Mouse (Mus musculus) midbrain, embryonic 10.5 days (tissue): ENCODE results near the gene Cfap77. TPM values are rescaled to one million over a fixed set of nuclear protein-coding genes. Genes with fewer than 3 reads are reported as not detected.

Source experiments
- DNase-seq: peaks from one replicate; pipeline ENCODE4 v3.0.0-alpha.2; 2017; ENCODE audit warnings: low spot score
- H3K27ac ChIP-seq: fragments of 300-500 bp; sonication (generic); replicated peaks from 2 replicates; pipeline ENCODE4 v1.5.1; 2016; ENCODE audit warnings: mild to moderate bottlenecking
- H3K27me3 ChIP-seq: fragments of 300-500 bp; sonication (generic); 2 replicates; pipeline ENCODE4 v1.6.1; 2016; ENCODE audit warnings: low read depth, mild to moderate bottlenecking; ENCODE audit not compliant: poor library complexity, severe bottlenecking
- H3K36me3 ChIP-seq: fragments of 300-500 bp; sonication (generic); 2 replicates; pipeline ENCODE4 v1.6.1; 2016; ENCODE audit warnings: mild to moderate bottlenecking, moderate library complexity
- H3K4me1 ChIP-seq: fragments of 300-500 bp; sonication (generic); 2 replicates; pipeline ENCODE4 v1.6.1; 2016
- H3K4me3 ChIP-seq: fragments of 300-500 bp; sonication (generic); 2 replicates; pipeline ENCODE4 v1.5.1; 2016; ENCODE audit warnings: mild to moderate bottlenecking, moderate library complexity
- H3K9me3 ChIP-seq: fragments of 300-500 bp; sonication (generic); replicated peaks from 2 replicates; pipeline ENCODE4 v1.6.1; 2016; ENCODE audit warnings: mild to moderate bottlenecking
- WGBS: fragments of 180-500 bp; shearing (Covaris S2); methylation state at CpG from one replicate; pipeline ENCODE4 v1.1.7; 2016; 5-methylcytosine and 5-hydroxymethylcytosine counted together
- polyA plus RNA-seq: library from polyadenylated mRNA; unstranded; fragments of >200 nt; fragmentation: Nextera tagmentation; extraction: Ambion mirVana; gene quantifications from 2 replicates; pipeline ENCODE4 v1.2.1, GENCODE M21; 2016

Gene Cfap77
- polyA plus RNA-seq, 1 experiment from 2014 or later, result 2.4 TPM

- H3K27ac ChIP-seq, result peak overlapping the region; percentile 84
- H3K4me3 ChIP-seq, result peak overlapping the region; percentile 53
- no peaks in the 10 kb centered on the region for H3K9me3 ChIP-seq
- H3K4me1 ChIP-seq, result peaks cover 62% of the 10 kb centered on the region
- H3K27me3 ChIP-seq, result peaks cover 100% of the 10 kb centered on the region
- peak; percentile 48 for DNase-seq
- WGBS, result under 1% methylated on average over 4 of the region's 4 CpGs
- no peaks in the 10 kb centered on the region for H3K36me3 ChIP-seq
Measured at GRCm38 (mm10) chr2:28912961-28913360, 141.9 kb downstream of the Cfap77 start.

GRCm38 (mm10) chr2:28912039-28912700 lies 142.7 kb downstream of the Cfap77 start:
- peak; percentile 59 for DNase-seq
- H3K27me3 ChIP-seq, result peaks cover 100% of the 10 kb centered on the region
- peaks cover 62% of the 10 kb centered on the region for H3K4me1 ChIP-seq
- peak overlapping the region; percentile 53 for H3K4me3 ChIP-seq
- no peaks in the 10 kb centered on the region for H3K9me3 ChIP-seq
- peak overlapping the region; percentile 84 for H3K27ac ChIP-seq
- under 1% methylated on average over 33 of the region's 33 CpGs for WGBS
- no peaks in the 10 kb centered on the region for H3K36me3 ChIP-seq

- DNase-seq, result peak; percentile 54
- WGBS, result under 1% methylated on average over 44 of the region's 44 CpGs
- peak overlapping the region; percentile 84 for H3K27ac ChIP-seq
- peaks cover 64% of the 10 kb centered on the region for H3K4me1 ChIP-seq
- H3K36me3 ChIP-seq, result no peaks in the 10 kb centered on the region
- no peaks in the 10 kb centered on the region for H3K9me3 ChIP-seq
- H3K4me3 ChIP-seq, result peak overlapping the region; percentile 53
- H3K27me3 ChIP-seq, result peaks cover 100% of the 10 kb centered on the region
Measured at GRCm38 (mm10) chr2:28911331-28912038, 143.4 kb downstream of the Cfap77 start.

GRCm38 (mm10) chr2:28910877-28911276 lies 144.0 kb downstream of the Cfap77 start:
- WGBS, result 0% methylated on average over 3 of the region's 3 CpGs

GRCm38 (mm10) chr2:28909818-28910710 lies 144.8 kb downstream of the Cfap77 start:
- Histone ChIP-seq H3K4me1 (peaks cover 65% of the 10 kb centered on the region), H3K27ac (peak overlapping the region; percentile 84), H3K4me3 (peak overlapping the region; percentile 53), H3K9me3 (no peaks in the 10 kb centered on the region), H3K36me3 (0 out of 2 replicates have a peak, but pooled peaks cover 3% of the 10 kb centered on the region), H3K27me3 (peaks cover 100% of the 10 kb centered on the region)
- 6% methylated on average over 25 of the region's 25 CpGs for WGBS
- DNase-seq, result peak; percentile 24

More at GRCm38 (mm10) chr2:28910877-28911276, 144.0 kb downstream of the Cfap77 start:
- H3K4me1 ChIP-seq, result peaks cover 65% of the 10 kb centered on the region
- H3K9me3 ChIP-seq, result no peaks in the 10 kb centered on the region
- no peaks in the 10 kb centered on the region for H3K36me3 ChIP-seq
- peak overlapping the region; percentile 84 for H3K27ac ChIP-seq
- H3K4me3 ChIP-seq, result peak overlapping the region; percentile 53
- peaks cover 100% of the 10 kb centered on the region for H3K27me3 ChIP-seq
- DNase-seq, result peak; percentile 47

GRCm38 (mm10) chr2:28909186-28909817 lies 145.6 kb downstream of the Cfap77 start:
- peak overlapping the region; percentile 53 for H3K4me3 ChIP-seq
- H3K27ac ChIP-seq, result peak overlapping the region; percentile 84
- 0 out of 2 replicates have a peak, but pooled peaks cover 9% of the 10 kb centered on the region for H3K36me3 ChIP-seq
- no peaks in the 10 kb centered on the region for H3K9me3 ChIP-seq
- H3K4me1 ChIP-seq, result peaks cover 72% of the 10 kb centered on the region
- WGBS, result under 1% methylated on average over 41 of the region's 41 CpGs
- peak; percentile 47 for DNase-seq
- peaks cover 100% of the 10 kb centered on the region for H3K27me3 ChIP-seq

GRCm38 (mm10) chr2:28908389-28909153 lies 146.3 kb downstream of the Cfap77 start:
- peak overlapping the region; percentile 84 for H3K27ac ChIP-seq
- DNase-seq, result peak; percentile 77

GRCm38 (mm10) chr2:28907691-28908388 lies 147.0 kb downstream of the Cfap77 start:
- DNase-seq, result peak; percentile 37
- WGBS, result under 1% methylated on average over 10 of the region's 10 CpGs
- Histone ChIP-seq H3K4me3 (peak overlapping the region; percentile 53), H3K27ac (peak overlapping the region; percentile 84), H3K36me3 (peaks cover 12% of the 10 kb centered on the region), H3K27me3 (peaks cover 100% of the 10 kb centered on the region), H3K9me3 (no peaks in the 10 kb centered on the region), H3K4me1 (peaks cover 80% of the 10 kb centered on the region)

More at GRCm38 (mm10) chr2:28908389-28909153, 146.3 kb downstream of the Cfap77 start:
- WGBS, result under 1% methylated on average over 39 of the region's 39 CpGs
- Histone ChIP-seq H3K9me3 (no peaks in the 10 kb centered on the region), H3K36me3 (0 out of 2 replicates have a peak, but pooled peaks cover 9% of the 10 kb centered on the region), H3K4me3 (peak overlapping the region; percentile 53), H3K4me1 (peaks cover 79% of the 10 kb centered on the region), H3K27me3 (peaks cover 100% of the 10 kb centered on the region)

- peaks cover 61% of the 10 kb centered on the region for H3K4me1 ChIP-seq
- H3K27me3 ChIP-seq, result peaks cover 100% of the 10 kb centered on the region
- H3K36me3 ChIP-seq, result peaks cover 28% of the 10 kb centered on the region
- H3K9me3 ChIP-seq, result no peaks in the 10 kb centered on the region
- no peak overlapping the region for H3K27ac ChIP-seq
- 44% methylated on average over 4 of the region's 4 CpGs for WGBS
- DNase-seq, result peak; percentile 58
- no peak overlapping the region for H3K4me3 ChIP-seq
Measured at GRCm38 (mm10) chr2:28905561-28905960, 149.3 kb downstream of the Cfap77 start.

GRCm38 (mm10) chr2:28904786-28905185 lies 150.1 kb downstream of the Cfap77 start:
- H3K4me1 ChIP-seq, result peaks cover 61% of the 10 kb centered on the region
- 0 out of 2 replicates have a peak overlapping the region, but pooled peaks have one; percentile 20 for H3K27ac ChIP-seq
- peaks cover 100% of the 10 kb centered on the region for H3K27me3 ChIP-seq
- H3K36me3 ChIP-seq, result peaks cover 35% of the 10 kb centered on the region
- no peak for DNase-seq
- no peak overlapping the region for H3K4me3 ChIP-seq
- 69% methylated on average over 9 of the region's 9 CpGs for WGBS
- no peaks in the 10 kb centered on the region for H3K9me3 ChIP-seq

GRCm38 (mm10) chr2:28903871-28904270 lies 151.0 kb downstream of the Cfap77 start:
- Histone ChIP-seq H3K4me3 (no peak overlapping the region), H3K36me3 (peaks cover 43% of the 10 kb centered on the region), H3K4me1 (peaks cover 53% of the 10 kb centered on the region), H3K27me3 (peaks cover 100% of the 10 kb centered on the region), H3K9me3 (no peaks in the 10 kb centered on the region), H3K27ac (no peak overlapping the region)
- 86% methylated on average over 5 of the region's 5 CpGs for WGBS
- DNase-seq, result no peak
